Mouse (Mus musculus) thymus, adult 2 months (tissue): Measurements from ENCODE around the gene Col11a1.

Experiments used
- CTCF ChIP-seq: fragments of 200-500 bp; IDR thresholded peaks from 2 replicates; pipeline ENCODE4 v1.5.1; 2012; ENCODE audit warnings: mild to moderate bottlenecking, control low read depth, low read length, moderate library complexity, borderline replicate concordance; ENCODE audit not compliant: control insufficient read depth, poor library complexity, insufficient read depth; ENCODE audit errors: extremely low read depth
- POLR2A ChIP-seq: fragments of 200-500 bp; IDR thresholded peaks from 2 replicates; pipeline ENCODE4 v1.6.1; 2012; ENCODE audit warnings: mild to moderate bottlenecking, low read length, control low read depth, moderate library complexity; ENCODE audit not compliant: control insufficient read depth, poor library complexity, insufficient read depth; ENCODE audit errors: extremely low read depth

DNA sequence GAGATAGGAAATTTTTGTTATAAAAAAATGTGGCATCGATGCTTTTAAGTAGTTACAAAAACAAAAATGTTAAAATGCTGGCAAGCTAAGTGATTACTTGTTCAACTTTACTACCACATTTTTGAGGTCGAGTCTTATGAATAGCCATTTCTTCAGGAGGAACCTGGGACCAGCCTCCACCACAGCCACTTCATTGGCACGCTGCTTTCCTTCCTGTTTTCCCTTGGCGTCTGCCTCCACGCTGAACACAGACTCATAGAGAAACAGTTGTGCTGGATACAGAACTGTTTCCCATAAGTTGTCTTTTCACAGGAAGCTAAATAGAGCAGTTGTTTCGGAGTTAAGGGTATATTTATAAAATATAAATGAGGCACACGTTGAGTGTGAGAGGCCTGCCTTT is 69.0 kb downstream of the Col11a1 start:
- TF ChIP-seq POLR2A, result no peak
- no peak for TF ChIP-seq CTCF
